Mouse (Mus musculus) limb, embryonic 13.5 days (tissue): ENCODE measurements at regions not wholly inside any gene's neighbourhood (a gene's known extent, or its start where the extent isn't known, plus 50 kb on each side); places are given as distances from the start of the nearest gene placed in this dataset.
A peak's percentile ranks its signal among the peaks of the same experiment; 100 is the strongest.
"Not testable (repeated sequence)": the region's sequence is repeated elsewhere in the genome, so short reads cannot be mapped to it uniquely, and the experiment has no call there.

Experiments used
- ATAC-seq: fragments of 200-750 bp; cut with Nextera tagmentation; 2 replicates; pipeline ENCODE4 v1.8.0; 2017; ENCODE audit warnings: low read depth, moderate number of reproducible peaks, moderate TSS enrichment; ENCODE audit not compliant: low FRiP score
- H3K27ac ChIP-seq: fragments of 300-500 bp; sonication (generic); 2 replicates; pipeline ENCODE4 v1.5.1; 2015; ENCODE audit warnings: inconsistent platforms, mild to moderate bottlenecking, moderate library complexity
- H3K27me3 ChIP-seq: fragments of 300-500 bp; sonication (generic); 2 replicates; pipeline ENCODE4 v1.6.1; 2015; ENCODE audit warnings: mild to moderate bottlenecking, inconsistent platforms
- H3K36me3 ChIP-seq: fragments of 300-500 bp; sonication (generic); 2 replicates; pipeline ENCODE4 v1.6.1; 2015; ENCODE audit warnings: inconsistent platforms, mild to moderate bottlenecking, moderate library complexity
- H3K4me1 ChIP-seq: fragments of 300-500 bp; sonication (generic); 2 replicates; pipeline ENCODE4 v1.6.1; 2015; ENCODE audit warnings: inconsistent platforms
- H3K4me2 ChIP-seq: fragments of 300-500 bp; sonication (generic); replicated peaks from 2 replicates; pipeline ENCODE4 v1.6.1; 2015; ENCODE audit warnings: inconsistent platforms, mild to moderate bottlenecking, moderate library complexity
- H3K4me3 ChIP-seq: fragments of 300-500 bp; sonication (generic); 2 replicates; pipeline ENCODE4 v1.5.1; 2015; ENCODE audit warnings: moderate library complexity, mild to moderate bottlenecking, inconsistent platforms
- H3K9ac ChIP-seq: fragments of 300-500 bp; sonication (generic); 2 replicates; pipeline ENCODE4 v1.6.1; 2015; ENCODE audit warnings: mild to moderate bottlenecking, inconsistent platforms
- H3K9me3 ChIP-seq: fragments of 300-500 bp; sonication (generic); 2 replicates; pipeline ENCODE4 v1.6.1; 2016; ENCODE audit warnings: inconsistent platforms
- whole genome bisulfite sequencing: fragments of 180-500 bp; shearing (Covaris S2); methylation state at CpG from one replicate; pipeline ENCODE4 v1.1.7; 2015; 5-methylcytosine and 5-hydroxymethylcytosine counted together

- H3K9ac ChIP-seq, H3K27me3 ChIP-seq, H3K4me1 ChIP-seq, H3K9me3 ChIP-seq, H3K4me2 ChIP-seq, H3K36me3 ChIP-seq, H3K4me3 ChIP-seq, H3K27ac ChIP-seq, ATAC-seq: not testable (repeated sequence)
- 88% methylated on average over 11 of the region's 11 CpGs for WGBS
These were observed 87.4 kb upstream of the Olfr1402 start for GRCm38 (mm10) chr3:97509134-97509661.

DNA sequence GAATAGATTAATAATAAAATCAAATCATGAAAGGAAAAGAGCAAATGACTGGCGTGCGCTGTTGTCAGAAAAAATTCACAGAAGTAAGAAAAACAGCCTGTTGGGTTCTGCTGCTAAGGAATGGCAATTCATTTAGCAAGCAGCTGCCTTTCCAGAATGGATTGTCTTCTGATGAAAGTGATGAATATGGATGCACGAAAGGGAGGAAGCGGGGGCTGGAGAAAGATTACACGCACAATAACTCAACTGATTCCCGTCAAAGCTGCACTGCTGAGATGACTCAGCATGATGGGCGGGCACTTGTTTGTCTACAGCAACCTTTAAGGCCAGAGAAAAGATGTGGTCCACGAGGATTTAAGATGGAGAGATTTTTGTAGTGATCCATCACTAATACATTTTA lies 85.4 kb upstream of the Olfr1402 start:
- Histone ChIP-seq H3K27ac (no peak overlapping the region), H3K4me3 (no peak overlapping the region), H3K9ac (no peak overlapping the region), H3K36me3 (no peaks in the 10 kb centered on the region), H3K4me2 (no peak overlapping the region), H3K9me3 (no peaks in the 10 kb centered on the region), H3K4me1 (peaks cover 5% of the 10 kb centered on the region; the same call in 1 of the 2 replicates), H3K27me3 (no peaks in the 10 kb centered on the region)
- 75% methylated on average over 8 of the region's 8 CpGs for WGBS
- ATAC-seq = no peak

- Histone ChIP-seq H3K4me2 (peak overlapping the region; percentile 16; the same call in 1 of the 2 replicates), H3K36me3 (no peaks in the 10 kb centered on the region), H3K9ac (no peak overlapping the region), H3K4me3 (no peak overlapping the region), H3K27ac (no peak overlapping the region), H3K9me3 (no peaks in the 10 kb centered on the region), H3K27me3 (peaks cover 5% of the 10 kb centered on the region; the same call in 1 of the 2 replicates), H3K4me1 (peaks cover 11% of the 10 kb centered on the region)
- no peak for ATAC-seq
- 54% methylated on average over 4 of the region's 4 CpGs for WGBS
These were observed 70.1 kb upstream of the Olfr1402 start for GRCm38 (mm10) chr3:97491904-97492303.

GRCm38 (mm10) chr3:97491208-97491607 lies 69.4 kb upstream of the Olfr1402 start:
- Histone ChIP-seq H3K4me2 (peak overlapping the region; percentile 16), H3K4me1 (peaks cover 11% of the 10 kb centered on the region), H3K36me3 (no peaks in the 10 kb centered on the region), H3K27ac (no peak overlapping the region), H3K4me3 (no peak overlapping the region), H3K9me3 (no peaks in the 10 kb centered on the region), H3K9ac (no peak overlapping the region), H3K27me3 (peaks cover 5% of the 10 kb centered on the region; the same call in 1 of the 2 replicates)
- WGBS = 27% methylated on average over 7 of the region's 7 CpGs
- no peak for ATAC-seq

GRCm38 (mm10) chr3:97489336-97489735 lies 67.5 kb upstream of the Olfr1402 start:
- no peaks in the 10 kb centered on the region for H3K36me3 ChIP-seq
- no peak overlapping the region for H3K4me3 ChIP-seq
- no peak overlapping the region for H3K9ac ChIP-seq
- H3K4me1 ChIP-seq = peaks cover 11% of the 10 kb centered on the region
- 91% methylated on average over 9 of the region's 9 CpGs for WGBS
- H3K27ac ChIP-seq = no peak overlapping the region
- no peaks in the 10 kb centered on the region for H3K9me3 ChIP-seq
- no peak overlapping the region for H3K4me2 ChIP-seq
- ATAC-seq = no peak
- peaks cover 1% of the 10 kb centered on the region; the same call in 1 of the 2 replicates for H3K27me3 ChIP-seq
